Mouse (Mus musculus) embryonic facial prominence, embryonic 12.5 days (tissue): Measurements from ENCODE around the gene Ifi202b. TPM values are rescaled to one million over a fixed set of nuclear protein-coding genes. Genes with fewer than 3 reads are reported as not detected.
"Not testable (repeated sequence)": the region's sequence is repeated elsewhere in the genome, so short reads cannot be mapped to it uniquely, and the experiment has no call there.

Experiments
- ATAC-seq: fragments of 200-750 bp; cut with Nextera tagmentation; 2 replicates; pipeline ENCODE4 v1.8.0; 2017; ENCODE audit not compliant: insufficient number of reproducible peaks, insufficient read depth, low FRiP score, low TSS enrichment
- H3K27ac ChIP-seq: fragments of 300-500 bp; sonication (generic); 2 replicates; pipeline ENCODE4 v1.5.1; 2016; ENCODE audit warnings: mild to moderate bottlenecking
- H3K27me3 ChIP-seq: fragments of 300-500 bp; sonication (generic); 2 replicates; pipeline ENCODE4 v1.6.1; 2016; ENCODE audit warnings: mild to moderate bottlenecking, moderate library complexity
- H3K36me3 ChIP-seq: fragments of 300-500 bp; sonication (generic); 2 replicates; pipeline ENCODE4 v1.6.1; 2016; ENCODE audit warnings: mild to moderate bottlenecking
- H3K4me1 ChIP-seq: fragments of 300-500 bp; sonication (generic); 2 replicates; pipeline ENCODE4 v1.6.1; 2016
- H3K4me2 ChIP-seq: fragments of 300-500 bp; sonication (generic); replicated peaks from 2 replicates; pipeline ENCODE4 v1.6.1; 2016; ENCODE audit warnings: mild to moderate bottlenecking, moderate library complexity
- H3K4me3 ChIP-seq: fragments of 300-500 bp; sonication (generic); 2 replicates; pipeline ENCODE4 v1.5.1; 2016; ENCODE audit warnings: mild to moderate bottlenecking
- H3K9ac ChIP-seq: fragments of 300-500 bp; sonication (generic); 2 replicates; pipeline ENCODE4 v1.6.1; 2016; ENCODE audit warnings: mild to moderate bottlenecking, moderate library complexity
- H3K9me3 ChIP-seq: fragments of 300-500 bp; sonication (generic); 2 replicates; pipeline ENCODE4 v1.6.1; 2016; ENCODE audit warnings: mild to moderate bottlenecking, moderate library complexity
- WGBS: fragments of 180-500 bp; shearing (Covaris S2); methylation state at CpG from one replicate; pipeline ENCODE4 v1.1.7; 2016; 5-methylcytosine and 5-hydroxymethylcytosine counted together
- polyA plus RNA-seq: library from polyadenylated mRNA; unstranded; fragments of >200 nt; fragmentation: Nextera tagmentation; extraction: Ambion mirVana; gene quantifications from 2 replicates; pipeline ENCODE4 v1.2.1, GENCODE M21; 2016

Gene Ifi202b
- 0.09 and 0.43 TPM in 2 replicates for polyA plus RNA-seq

DNA sequence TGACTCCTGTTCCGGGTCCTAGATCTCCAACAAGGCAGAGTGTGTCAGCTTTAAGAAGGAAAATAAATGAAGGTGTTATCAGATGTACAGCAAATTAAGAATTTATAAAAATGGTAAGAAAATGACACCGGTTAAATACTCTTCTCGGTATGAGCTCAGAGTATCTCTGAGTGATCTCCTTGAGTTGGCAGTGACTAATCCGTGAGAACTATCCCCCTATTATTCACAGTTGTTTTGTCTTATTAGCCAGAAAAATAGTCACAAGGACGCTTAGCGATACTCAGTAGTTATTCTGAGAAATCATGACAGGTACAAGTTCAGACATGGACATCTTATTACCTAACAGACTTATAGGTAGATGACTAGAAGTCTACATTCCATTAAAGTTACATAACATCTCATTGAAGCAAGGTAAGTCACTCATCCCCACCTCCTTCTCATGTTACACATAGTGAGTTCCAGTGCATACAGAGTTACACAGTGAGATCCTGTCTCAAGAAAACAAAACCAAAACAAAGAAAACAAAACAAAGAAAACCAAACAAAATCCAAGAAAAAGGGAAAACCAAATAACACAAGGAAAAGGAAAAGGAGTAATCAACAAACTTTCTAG, at the start of gene Ifi202b:
Gene Ifi202b (minus strand): TSS at position 51 of the 612 bp plus-strand sequence.
- not testable (repeated sequence) for H3K9ac ChIP-seq, H3K4me2 ChIP-seq, H3K27ac ChIP-seq, H3K36me3 ChIP-seq, H3K4me3 ChIP-seq, H3K9me3 ChIP-seq, H3K27me3 ChIP-seq, H3K4me1 ChIP-seq, ATAC-seq
- 75% methylated on average over 6 of the region's 6 CpGs for WGBS

DNA sequence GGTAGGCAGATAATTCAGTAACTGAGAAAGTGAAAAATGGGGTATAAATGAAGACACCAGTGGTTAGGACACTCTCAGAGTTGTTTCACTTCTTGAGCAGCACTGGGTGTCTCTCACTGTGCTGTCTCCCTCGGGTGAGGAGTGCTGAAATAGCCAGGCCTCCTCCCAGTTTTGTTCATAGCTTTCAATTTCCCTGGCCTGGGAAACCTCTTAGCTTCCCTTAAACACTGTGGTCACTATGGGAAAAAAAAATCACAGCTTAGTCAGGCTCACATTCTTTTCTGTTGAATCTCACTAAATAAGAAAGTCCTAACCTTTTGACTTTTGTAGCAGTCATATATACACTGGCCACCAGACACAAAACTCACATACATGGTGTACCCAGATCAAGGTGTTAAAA, 49.2 kb upstream of the Ifi202b start, which contains the start of gene Ifi205:
Gene Ifi205 (minus strand): TSS at position 113 of the 400 bp plus-strand sequence.
- no peak within 1 kb of the TSS for H3K4me2 ChIP-seq
- no peak within 1 kb of the TSS for H3K27ac ChIP-seq
- no peaks in the 10 kb centered on the region for H3K9me3 ChIP-seq
- H3K4me1 ChIP-seq, result no peaks in the 10 kb centered on the region
- H3K27me3 ChIP-seq, result no peaks in the 10 kb centered on the region
- H3K36me3 ChIP-seq, result no peaks in the 10 kb centered on the region
- H3K9ac ChIP-seq, result no peak within 1 kb of the TSS
- WGBS, result 30% methylated on average over 1 of the region's 1 CpGs
- no peak for ATAC-seq
- H3K4me3 ChIP-seq, result no peak within 1 kb of the TSS

DNA sequence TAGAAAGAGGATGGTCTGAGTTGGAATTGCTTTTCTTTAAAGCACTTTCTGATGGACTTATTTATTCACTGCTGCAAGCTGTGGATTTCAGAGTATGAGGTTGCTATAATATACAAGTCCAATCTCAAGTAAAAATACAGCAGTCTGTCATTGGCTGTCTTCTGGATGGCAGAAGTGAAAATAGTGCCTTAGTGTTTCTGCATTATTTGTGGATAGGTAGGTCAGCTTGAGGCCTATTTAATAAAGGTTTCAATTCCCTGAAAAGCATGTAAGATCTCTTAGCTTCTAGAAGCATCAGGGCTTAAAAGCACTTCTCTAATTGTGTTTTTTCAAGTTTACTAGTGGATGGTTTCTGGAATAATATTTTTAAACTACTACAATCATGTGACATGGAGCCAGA, 24.5 kb upstream of the Ifi202b start:
- H3K9ac ChIP-seq, H3K4me1 ChIP-seq, H3K9me3 ChIP-seq, H3K27me3 ChIP-seq, H3K4me2 ChIP-seq, ATAC-seq, H3K27ac ChIP-seq, H3K4me3 ChIP-seq, H3K36me3 ChIP-seq: not testable (repeated sequence)

DNA sequence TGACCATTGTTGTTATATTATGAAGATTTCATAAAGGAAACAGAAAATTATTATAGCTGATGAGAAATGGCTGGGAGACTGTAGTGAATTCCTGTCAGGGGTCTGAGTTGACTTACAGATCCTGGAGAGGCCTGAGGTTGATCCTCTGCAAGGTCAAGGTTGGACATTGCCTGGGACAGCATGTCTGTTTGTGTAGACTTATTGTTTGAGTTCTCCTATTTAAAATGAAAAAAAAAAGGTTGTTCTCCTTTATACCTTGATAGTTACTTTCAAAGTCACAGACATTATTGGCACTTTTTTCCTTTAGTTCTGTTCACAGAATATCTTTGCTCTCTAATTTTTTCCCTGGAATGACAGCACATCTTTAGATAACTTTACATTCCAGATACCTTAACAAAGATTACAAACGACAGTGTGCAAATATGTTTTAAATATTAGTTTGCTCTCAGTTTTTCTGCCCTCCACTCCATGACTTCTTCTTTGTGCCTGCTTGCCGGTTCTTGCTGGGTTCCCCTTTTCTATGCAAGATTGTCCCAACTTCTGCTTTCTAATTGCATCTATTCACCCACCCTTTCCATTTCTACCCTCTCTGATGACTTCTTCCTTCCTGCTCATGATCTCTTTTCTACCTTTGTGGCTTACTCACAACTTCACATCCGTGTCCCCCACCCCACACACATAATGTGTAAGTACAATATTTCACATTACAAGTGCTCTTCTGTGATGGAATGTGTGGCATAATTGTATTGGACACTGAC, 22.0 kb upstream of the Ifi202b start:
- H3K27ac ChIP-seq, H3K4me2 ChIP-seq, H3K9ac ChIP-seq, H3K27me3 ChIP-seq, H3K4me3 ChIP-seq, ATAC-seq, H3K36me3 ChIP-seq, H3K9me3 ChIP-seq, H3K4me1 ChIP-seq: not testable (repeated sequence)
- 60% methylated on average over 2 of the region's 3 CpGs for WGBS

DNA sequence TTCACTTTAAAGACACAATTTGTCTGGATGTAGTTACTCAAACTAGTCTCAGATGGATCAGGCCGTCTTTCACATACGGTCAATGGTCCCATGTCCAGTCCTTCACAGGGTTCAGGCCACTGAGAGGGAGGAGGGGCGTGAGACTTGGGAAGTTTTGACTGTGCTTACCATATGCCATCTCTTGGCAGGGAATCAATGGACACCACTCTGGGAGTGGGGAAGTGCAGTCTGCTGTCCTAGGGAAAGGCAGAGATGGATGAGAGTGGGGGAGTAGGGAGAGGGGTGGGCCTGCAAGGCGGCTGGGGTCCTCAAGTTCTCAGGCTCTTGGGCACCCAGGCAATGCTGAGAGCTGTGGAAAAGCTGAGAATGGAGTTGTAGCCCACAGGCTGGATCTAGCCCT, 12.5 kb upstream of the Ifi202b start:
- ATAC-seq, result no peak
- Histone ChIP-seq H3K27me3 (no peaks in the 10 kb centered on the region), H3K27ac (no peak overlapping the region), H3K4me2 (no peak overlapping the region), H3K36me3 (no peaks in the 10 kb centered on the region), H3K4me1 (no peaks in the 10 kb centered on the region), H3K4me3 (no peak overlapping the region), H3K9ac (no peak overlapping the region), H3K9me3 (no peaks in the 10 kb centered on the region)
- 77% methylated on average over 4 of the region's 4 CpGs for whole genome bisulfite sequencing

DNA sequence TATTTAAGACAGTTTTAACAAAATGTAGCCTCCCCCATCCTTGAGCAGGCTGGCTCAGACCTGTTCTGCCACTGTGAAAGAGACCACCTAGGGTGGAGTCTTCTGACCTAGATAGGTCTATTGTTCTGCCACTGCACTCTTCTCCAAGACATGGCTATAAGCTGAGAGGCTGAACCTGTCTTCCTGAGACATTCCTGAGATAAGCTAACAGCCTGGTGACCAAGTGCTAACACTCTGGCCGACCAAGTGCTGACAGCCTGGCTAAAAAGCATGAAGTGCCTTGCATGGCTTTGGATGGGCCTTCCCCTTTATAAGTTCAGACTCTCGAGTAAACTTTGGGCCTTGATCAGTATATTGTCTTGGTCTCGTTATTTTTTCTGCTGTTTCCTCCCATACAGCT, 1.5 kb downstream of the Ifi202b start:
- not testable (repeated sequence) for H3K9ac ChIP-seq, H3K9me3 ChIP-seq, H3K4me2 ChIP-seq, H3K4me1 ChIP-seq, H3K27ac ChIP-seq, ATAC-seq, H3K4me3 ChIP-seq, H3K27me3 ChIP-seq, H3K36me3 ChIP-seq
- 59% methylated on average over 3 of the region's 3 CpGs for WGBS

DNA sequence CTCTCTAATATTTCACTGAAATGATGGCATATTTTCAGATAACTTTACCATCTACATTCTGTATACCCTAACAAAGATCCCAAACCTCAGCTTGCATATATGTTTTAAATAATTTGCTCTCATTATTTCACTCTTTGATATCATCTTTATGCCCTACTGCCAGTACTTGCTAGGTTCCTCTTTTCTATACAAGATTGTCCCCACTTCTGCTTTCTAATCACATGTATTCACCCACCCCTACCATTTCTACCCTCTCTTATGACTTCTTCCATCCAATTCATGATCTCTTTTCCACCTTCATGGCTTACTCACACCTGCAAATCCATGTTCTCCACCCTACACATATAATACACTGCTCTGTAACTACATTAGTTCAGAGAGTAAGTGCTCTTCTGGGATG, 4.9 kb downstream of the Ifi202b start:
- no peak overlapping the region for H3K9ac ChIP-seq
- H3K27me3 ChIP-seq, result no peaks in the 10 kb centered on the region
- no peak for ATAC-seq

DNA sequence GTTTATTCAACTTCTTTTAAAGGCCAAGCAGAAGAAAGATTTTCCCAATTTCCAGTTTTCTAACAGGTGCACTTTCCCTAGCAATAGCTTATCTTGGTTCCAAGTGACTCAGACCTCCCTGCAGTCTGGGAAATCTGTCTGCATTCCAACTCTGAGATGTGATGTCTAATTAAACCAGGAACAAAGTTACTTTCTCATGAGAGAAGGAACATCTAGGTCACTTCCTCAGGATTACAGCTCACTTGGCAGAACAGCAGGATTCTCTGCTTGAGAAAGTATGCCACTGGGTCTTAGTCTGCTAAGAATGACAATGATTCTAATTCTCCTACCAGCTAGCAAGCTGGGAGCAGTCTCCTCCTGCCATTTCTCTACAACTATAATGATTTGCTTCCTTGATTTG, 9.4 kb downstream of the Ifi202b start:
- ATAC-seq, result no peak

More for the DNA sequence above, 4.9 kb downstream of the Ifi202b start:
- no peaks in the 10 kb centered on the region for H3K4me1 ChIP-seq
- no peaks in the 10 kb centered on the region for H3K9me3 ChIP-seq
- no peak overlapping the region for H3K4me2 ChIP-seq
- no peak overlapping the region for H3K4me3 ChIP-seq
- no peaks in the 10 kb centered on the region for H3K36me3 ChIP-seq
- H3K27ac ChIP-seq, result no peak overlapping the region

DNA sequence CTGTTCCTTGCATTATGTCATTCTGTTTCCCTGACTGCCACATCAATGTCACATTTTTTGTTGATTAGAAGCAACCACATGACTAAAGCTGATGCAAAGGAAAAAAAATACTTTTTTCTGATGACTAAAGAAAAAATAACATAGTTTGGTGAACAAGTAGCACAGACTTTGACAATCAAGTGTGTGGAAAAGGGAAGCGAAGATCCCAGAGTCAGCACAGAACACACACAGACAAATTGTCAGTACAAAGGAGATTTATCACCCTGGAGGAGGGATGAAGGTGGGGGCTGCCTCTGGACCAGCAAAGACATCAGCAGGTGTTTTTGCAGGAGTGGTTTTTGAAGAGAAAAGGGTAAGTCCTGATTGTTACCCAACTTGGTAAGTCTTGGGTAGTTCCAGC, 21.1 kb downstream of the Ifi202b start:
- H3K9me3 ChIP-seq, H3K4me2 ChIP-seq, H3K27ac ChIP-seq, H3K9ac ChIP-seq, H3K36me3 ChIP-seq, H3K27me3 ChIP-seq, H3K4me1 ChIP-seq, ATAC-seq, H3K4me3 ChIP-seq: not testable (repeated sequence)
- WGBS, result 88% methylated on average over 1 of the region's 1 CpGs

More for the DNA sequence above, 9.4 kb downstream of the Ifi202b start:
- no peak overlapping the region for H3K27ac ChIP-seq
- H3K4me2 ChIP-seq, result no peak overlapping the region
- no peak overlapping the region for H3K9ac ChIP-seq
- no peaks in the 10 kb centered on the region for H3K9me3 ChIP-seq
- H3K36me3 ChIP-seq, result no peaks in the 10 kb centered on the region
- no peaks in the 10 kb centered on the region for H3K4me1 ChIP-seq
- no peak overlapping the region for H3K4me3 ChIP-seq
- no peaks in the 10 kb centered on the region for H3K27me3 ChIP-seq

DNA sequence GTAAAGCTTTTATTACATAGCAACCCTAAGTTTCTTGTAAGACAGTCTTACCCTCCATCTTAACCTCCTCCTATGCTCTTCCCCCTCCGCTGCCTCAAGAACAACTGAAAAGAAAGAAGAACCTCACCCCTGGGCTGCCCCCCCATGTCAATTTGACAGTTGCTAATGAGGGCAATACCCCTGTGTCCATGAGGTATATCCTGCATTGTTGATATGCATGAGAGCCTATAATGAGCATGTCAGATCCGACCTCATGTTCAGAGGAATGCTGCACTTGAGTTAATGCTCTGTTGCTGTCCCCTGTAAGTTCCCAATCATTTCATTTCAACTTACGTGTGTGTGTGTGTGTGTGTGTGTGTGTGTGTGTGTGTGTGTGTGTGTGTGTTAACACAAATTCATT, 22.5 kb downstream of the Ifi202b start:
- not testable (repeated sequence) for H3K4me3 ChIP-seq, H3K4me1 ChIP-seq, ATAC-seq, H3K36me3 ChIP-seq, H3K9me3 ChIP-seq, H3K4me2 ChIP-seq, H3K9ac ChIP-seq, H3K27ac ChIP-seq, H3K27me3 ChIP-seq
- 76% methylated on average over 3 of the region's 3 CpGs for WGBS

DNA sequence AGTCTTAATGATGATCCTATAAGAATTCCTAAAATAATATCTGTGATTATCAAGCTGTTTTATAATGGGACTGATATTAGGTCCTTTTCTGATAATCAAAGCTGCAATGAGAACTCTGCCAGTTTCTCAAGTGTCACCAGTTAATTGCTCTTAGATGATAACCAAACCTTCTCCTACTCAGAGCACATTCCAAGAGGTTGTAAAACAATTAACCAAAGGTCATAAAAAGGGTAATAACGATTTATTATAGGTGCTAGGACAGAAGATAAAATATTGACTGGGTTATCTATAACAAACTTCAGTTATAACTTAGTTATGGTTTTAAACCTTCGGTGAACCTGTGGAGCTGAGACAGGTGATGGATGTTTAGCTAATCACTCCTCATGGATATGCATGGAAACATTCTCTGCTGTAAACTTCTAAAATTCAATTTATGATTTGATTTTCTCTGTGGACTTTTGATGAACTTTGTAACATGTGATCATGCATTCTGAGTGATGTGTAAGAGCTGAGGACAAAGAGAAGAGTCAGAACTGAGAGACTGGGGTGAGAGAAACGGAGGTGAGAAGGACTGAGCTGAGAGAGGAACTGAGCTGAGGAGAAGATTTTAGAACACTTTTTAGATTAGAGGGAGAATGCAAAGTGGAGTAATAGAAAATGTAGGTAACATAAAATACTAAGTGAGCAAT, 26.6 kb downstream of the Ifi202b start:
- H3K4me2 ChIP-seq, ATAC-seq, H3K9me3 ChIP-seq, H3K27me3 ChIP-seq, H3K27ac ChIP-seq, H3K36me3 ChIP-seq, H3K9ac ChIP-seq, H3K4me1 ChIP-seq, H3K4me3 ChIP-seq: not testable (repeated sequence)
- WGBS, result 72% methylated on average over 3 of the region's 3 CpGs
